Mouse (Mus musculus): Measurements from ENCODE around the gene Gja1. TPM values are rescaled to one million over a fixed set of nuclear protein-coding genes. Genes with fewer than 3 reads are reported as not detected.

Gene Gja1
- polyA plus RNA-seq, 1 experiment from 2014 or later = 141 TPM

DNA sequence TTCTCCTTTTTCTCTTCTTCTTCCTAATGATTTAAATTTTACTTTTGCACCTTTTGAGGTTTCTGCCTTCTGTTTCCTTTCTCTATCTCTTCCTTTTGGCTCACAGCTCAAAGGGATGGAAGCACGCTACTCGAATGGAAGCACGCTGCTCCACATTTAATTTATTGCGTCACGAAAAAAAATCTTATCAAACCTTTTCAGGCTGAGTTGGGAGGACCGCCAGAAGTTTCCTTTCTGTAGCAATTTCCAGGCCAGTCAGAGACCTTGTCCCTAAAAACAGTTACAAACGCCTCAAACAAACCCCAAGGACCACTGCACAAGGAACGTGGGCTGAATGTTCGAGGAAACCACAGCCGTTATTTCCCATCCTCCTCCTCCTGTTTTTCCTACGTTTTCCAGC is 60.2 kb downstream of the Gja1 start:
- Histone ChIP-seq H3K4me3 (ENCODE audit: low read depth, low read length) (no peak overlapping the region), H3K4me1 (replicated peaks; ENCODE audit: control insufficient read depth, insufficient read depth) (no peaks in the 10 kb centered on the region), H3K36me3 (ENCODE audit: control insufficient read depth, insufficient read depth, low read length) (no peaks in the 10 kb centered on the region), H3K27ac (replicated peaks) (no peak overlapping the region), H3K9me3 (ENCODE audit: control insufficient read depth, low read length) (no peaks in the 10 kb centered on the region), H3K27me3 (ENCODE audit: control insufficient read depth, insufficient read depth, low read length) (no peaks in the 10 kb centered on the region), H3K9ac (ENCODE audit: low read length) (no peak overlapping the region), H3K4me2 (replicated peaks; ENCODE audit: low read depth) (no peak overlapping the region)
- 58% methylated on average over 11 of the region's 11 CpGs for WGBS
- TF ChIP-seq CTCF (IDR thresholded peaks at IDR 0.05; ENCODE audit: low read depth) (no peak), EP300 (optimal IDR thresholded peaks at IDR 0.05) (no peak)
- no peak for ATAC-seq (ENCODE audit: low FRiP score, low TSS enrichment)
- no peak for DNase-seq (ENCODE audit: low spot score)

DNA sequence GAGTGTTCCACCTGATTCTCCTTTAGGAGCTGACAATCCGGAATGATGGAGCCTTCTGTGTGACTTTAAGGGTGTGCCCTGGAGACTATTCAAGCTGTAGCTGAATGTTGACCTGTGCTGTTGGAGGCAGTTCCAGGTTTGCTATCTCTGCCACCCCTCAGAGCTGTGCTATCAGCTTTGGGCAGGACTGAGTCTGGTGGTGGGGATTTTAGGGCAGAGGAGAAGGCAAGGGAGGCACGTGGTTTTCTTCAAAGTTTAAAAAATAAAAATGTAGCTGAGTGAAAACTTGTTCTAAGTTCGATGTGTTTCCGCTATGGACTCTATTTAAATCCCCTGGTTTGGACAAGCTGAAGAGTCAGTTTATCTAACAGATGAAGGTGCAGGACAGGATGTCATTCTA is 62.5 kb downstream of the Gja1 start:
- no peak for TF ChIP-seq EP300 (optimal IDR thresholded peaks at IDR 0.05)
- TF ChIP-seq CTCF (IDR thresholded peaks at IDR 0.05; ENCODE audit: low read depth) = no peak
- H3K4me2 ChIP-seq (replicated peaks; ENCODE audit: low read depth) = no peak overlapping the region
- no peak overlapping the region for H3K4me3 ChIP-seq (ENCODE audit: low read depth, low read length)
- no peaks in the 10 kb centered on the region for H3K4me1 ChIP-seq (replicated peaks; ENCODE audit: control insufficient read depth, insufficient read depth)
- no peak overlapping the region for H3K9ac ChIP-seq (ENCODE audit: low read length)
- no peaks in the 10 kb centered on the region for H3K27me3 ChIP-seq (ENCODE audit: control insufficient read depth, insufficient read depth, low read length)
- DNase-seq (ENCODE audit: low spot score) (no peak), ATAC-seq (ENCODE audit: low FRiP score, low TSS enrichment) (no peak)
- no peak overlapping the region for H3K27ac ChIP-seq (replicated peaks)
- 35% methylated on average over 4 of the region's 4 CpGs for WGBS
- no peaks in the 10 kb centered on the region for H3K9me3 ChIP-seq (ENCODE audit: control insufficient read depth, low read length)
- H3K36me3 ChIP-seq (ENCODE audit: control insufficient read depth, insufficient read depth, low read length) = no peaks in the 10 kb centered on the region

DNA sequence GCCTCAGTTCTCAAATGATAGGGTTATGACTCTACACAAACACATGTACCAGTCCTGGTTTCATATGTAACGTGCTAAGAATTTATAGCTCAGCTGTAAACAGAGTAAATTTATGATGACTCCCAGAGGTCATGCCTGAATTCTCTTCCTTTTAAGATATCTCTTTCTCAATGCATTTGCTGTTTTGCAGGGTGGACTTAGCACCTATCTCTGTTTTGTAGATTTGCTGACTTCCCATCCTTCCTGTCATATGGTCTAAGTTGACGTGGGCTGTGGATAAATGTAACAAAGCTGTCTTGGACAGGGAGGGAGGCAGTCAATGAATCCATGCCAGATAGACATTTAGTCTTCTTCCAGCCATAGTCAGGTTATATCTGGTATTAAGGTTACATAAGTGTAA is 67.3 kb downstream of the Gja1 start:
- no peak for DNase-seq (ENCODE audit: low spot score)
- no peaks in the 10 kb centered on the region for H3K36me3 ChIP-seq (ENCODE audit: control insufficient read depth, insufficient read depth, low read length)
- TF ChIP-seq EP300 (optimal IDR thresholded peaks at IDR 0.05) = no peak
- TF ChIP-seq CTCF (IDR thresholded peaks at IDR 0.05; ENCODE audit: low read depth) = no peak
- no peaks in the 10 kb centered on the region for H3K4me1 ChIP-seq (replicated peaks; ENCODE audit: control insufficient read depth, insufficient read depth)
- no peaks in the 10 kb centered on the region for H3K27me3 ChIP-seq (ENCODE audit: control insufficient read depth, insufficient read depth, low read length)
- no peak overlapping the region for H3K27ac ChIP-seq (replicated peaks)
- no peak overlapping the region for H3K4me3 ChIP-seq (ENCODE audit: low read depth, low read length)
- H3K9me3 ChIP-seq (ENCODE audit: control insufficient read depth, low read length) = no peaks in the 10 kb centered on the region
- 62% methylated on average over 2 of the region's 2 CpGs for WGBS
- ATAC-seq (ENCODE audit: low FRiP score, low TSS enrichment) = no peak
- no peak overlapping the region for H3K9ac ChIP-seq (ENCODE audit: low read length)
- H3K4me2 ChIP-seq (replicated peaks; ENCODE audit: low read depth) = no peak overlapping the region

DNA sequence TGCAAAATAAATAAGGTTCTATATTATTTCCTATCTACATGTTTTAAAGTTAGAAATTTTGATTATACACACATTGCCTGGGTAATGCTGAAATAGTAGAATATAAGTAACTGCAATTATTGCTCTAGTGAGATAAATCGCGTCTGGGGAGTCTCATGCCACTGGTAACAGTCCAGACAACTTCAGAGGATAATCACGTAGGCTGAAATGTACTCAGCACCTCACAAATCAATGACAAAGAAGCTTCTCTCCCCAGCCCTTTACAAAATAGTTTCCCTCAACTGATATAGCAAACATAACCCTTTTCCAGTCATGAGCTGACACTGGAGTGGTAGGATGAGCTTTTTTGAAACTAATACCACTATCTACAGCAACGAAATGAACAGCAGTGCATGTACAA is 71.9 kb downstream of the Gja1 start:
- 59% methylated on average over 4 of the region's 4 CpGs for whole genome bisulfite sequencing
- no peak overlapping the region for H3K9ac ChIP-seq (ENCODE audit: low read length)
- H3K27ac ChIP-seq (replicated peaks) = no peak overlapping the region
- no peaks in the 10 kb centered on the region for H3K9me3 ChIP-seq (ENCODE audit: control insufficient read depth, low read length)
- H3K4me3 ChIP-seq (ENCODE audit: low read depth, low read length) = no peak overlapping the region
- ATAC-seq (ENCODE audit: low FRiP score, low TSS enrichment) = no peak
- no peaks in the 10 kb centered on the region for H3K36me3 ChIP-seq (ENCODE audit: control insufficient read depth, insufficient read depth, low read length)
- no peak for DNase-seq (ENCODE audit: low spot score)
- no peaks in the 10 kb centered on the region for H3K4me1 ChIP-seq (replicated peaks; ENCODE audit: control insufficient read depth, insufficient read depth)
- no peak overlapping the region for H3K4me2 ChIP-seq (replicated peaks; ENCODE audit: low read depth)
- TF ChIP-seq EP300 (optimal IDR thresholded peaks at IDR 0.05) = no peak
- no peak for TF ChIP-seq CTCF (IDR thresholded peaks at IDR 0.05; ENCODE audit: low read depth)
- H3K27me3 ChIP-seq (ENCODE audit: control insufficient read depth, insufficient read depth, low read length) = no peaks in the 10 kb centered on the region

Other genes with a start within 250 kb of the Gja1 start
- gene Tbc1d32, start 148.6 kb upstream of the Gja1 start, polyA plus RNA-seq (2015; fragmentation: Nextera tagmentation; extraction: Ambion mirVana) = 1.6 and 1.7 TPM in 2 replicates

All from stomach, postnatal 0 days (tissue).